Mouse (Mus musculus) cerebellum, adult 9-10 months (tissue): ENCODE measurements around the gene Tekt5.

ENCODE experiments used
- DNase-seq: peaks from one replicate; pipeline ENCODE4 v3.0.0; 2022

Gene Tekt5

GRCm38 (mm10) chr16:10394699-10395540, at the start of gene Tekt5:
Gene Tekt5 (minus strand): TSS chr16:10395490.
- peak; percentile 59 for DNase-seq

GRCm38 (mm10) chr16:10443723-10444122, 48.4 kb upstream of the Tekt5 start:
- no peak for DNase-seq

GRCm38 (mm10) chr16:10441761-10442160, 46.5 kb upstream of the Tekt5 start:
- DNase-seq: no peak

- no peak for DNase-seq
Observed at GRCm38 (mm10) chr16:10441328-10441727, 46.0 kb upstream of the Tekt5 start.

- no peak for DNase-seq
Observed at GRCm38 (mm10) chr16:10438055-10438454, 42.8 kb upstream of the Tekt5 start.

GRCm38 (mm10) chr16:10436166-10436565, 40.9 kb upstream of the Tekt5 start:
- no peak for DNase-seq

- DNase-seq: no peak
Observed at GRCm38 (mm10) chr16:10433344-10433743, 38.1 kb upstream of the Tekt5 start.

- no peak for DNase-seq
Observed at GRCm38 (mm10) chr16:10432387-10432786, 37.1 kb upstream of the Tekt5 start.

- no peak for DNase-seq
Observed at GRCm38 (mm10) chr16:10431911-10432310, 36.6 kb upstream of the Tekt5 start.

- no peak for DNase-seq
Observed at GRCm38 (mm10) chr16:10420447-10421054, 25.3 kb upstream of the Tekt5 start.

GRCm38 (mm10) chr16:10417723-10418259, 22.5 kb upstream of the Tekt5 start:
- no peak for DNase-seq

GRCm38 (mm10) chr16:10416866-10417265, 21.6 kb upstream of the Tekt5 start:
- peak; percentile 32 for DNase-seq

GRCm38 (mm10) chr16:10415976-10416375, 20.7 kb upstream of the Tekt5 start:
- peak; percentile 86 for DNase-seq

- DNase-seq: peak; percentile 95
Observed at GRCm38 (mm10) chr16:10411764-10412746, 16.8 kb upstream of the Tekt5 start, which contains the start of gene Nubp1. Gene Nubp1 (plus strand): TSS chr16:10411948.

- peak; percentile 84 for DNase-seq
Observed at GRCm38 (mm10) chr16:10399160-10399559, 3.9 kb upstream of the Tekt5 start.

- no peak for DNase-seq
Observed at GRCm38 (mm10) chr16:10398755-10399154, 3.5 kb upstream of the Tekt5 start.

GRCm38 (mm10) chr16:10392587-10392986, 2.7 kb downstream of the Tekt5 start:
- DNase-seq: no peak

- no peak for DNase-seq
Observed at GRCm38 (mm10) chr16:10388634-10389365, 6.5 kb downstream of the Tekt5 start.

GRCm38 (mm10) chr16:10385261-10385660, 10.0 kb downstream of the Tekt5 start:
- DNase-seq: no peak

- no peak for DNase-seq
Observed at GRCm38 (mm10) chr16:10384544-10384943, 10.7 kb downstream of the Tekt5 start.

- no peak for DNase-seq
Observed at GRCm38 (mm10) chr16:10384060-10384497, 11.2 kb downstream of the Tekt5 start.

GRCm38 (mm10) chr16:10379531-10379930, 15.8 kb downstream of the Tekt5 start:
- no peak for DNase-seq
